Comparison of ENCODE assay signal across 9 mouse cellular contexts in the genomic region with DNA sequence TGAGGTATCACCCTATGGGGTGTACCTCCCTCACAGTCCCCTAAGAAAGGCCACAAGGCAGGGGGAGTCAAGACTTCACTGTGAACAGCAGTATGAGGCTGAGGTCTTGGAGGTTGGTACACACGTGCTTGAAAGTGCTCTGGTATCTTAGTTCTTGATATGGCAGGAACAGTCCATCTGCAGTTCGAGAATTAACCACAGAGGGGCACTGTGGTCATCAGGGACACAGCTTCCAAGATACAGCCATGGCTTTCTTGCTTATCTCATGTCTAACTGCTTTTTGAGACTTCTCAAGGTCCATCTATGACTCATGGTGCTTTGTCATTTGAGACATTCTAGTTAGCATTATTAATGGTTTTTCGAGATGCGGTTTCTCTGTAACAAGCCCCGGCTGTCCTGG. TPM values are rescaled to one million over a fixed set of nuclear protein-coding genes. Genes with fewer than 3 reads are reported as not detected.
DNase-seq lines count a peak whose midpoint lies in the region; ATAC-seq and TF ChIP-seq lines count a peak whose summit lies in the region.
"Had no signal": no experiment of that assay in that cellular context is flagged by ENCODE, and none has a peak within 500 bp of the region (broad histone marks: within the 10 kb centered on the region; RNA-seq: fewer than 3 reads in every experiment).

No protein-coding gene starts in this region.

- WGBS in intestine, embryonic 14.5 days = 24% methylated on average over 5 of the region's 5 CpGs
- 24% methylated on average over 5 of the region's 5 CpGs for WGBS in limb, embryonic 14.5 days
- 35% methylated on average over 5 of the region's 5 CpGs for WGBS in neural tube, embryonic 11.5 days
- 14% methylated on average over 5 of the region's 5 CpGs for WGBS in thymus, adult 2 months

- no peak overlapping the region for H3K9ac ChIP-seq in intestine, embryonic 14.5 days (ENCODE audit: low read length)
- no peak overlapping the region for H3K9ac ChIP-seq in limb, embryonic 14.5 days (ENCODE audit: low read depth, low read length, severe bottlenecking)
- H3K9ac ChIP-seq in neural tube, embryonic 11.5 days (ENCODE audit: low read length) = no peak overlapping the region
- H3K9ac ChIP-seq: heart, embryonic 15.5 days had no signal

- H3K36me3 ChIP-seq in intestine, embryonic 14.5 days (ENCODE audit: control insufficient read depth, insufficient read depth, low read length) = no peaks in the 10 kb centered on the region
- H3K36me3 ChIP-seq in limb, embryonic 14.5 days (ENCODE audit: control insufficient read depth, insufficient read depth, low read length) = no peaks in the 10 kb centered on the region
- H3K36me3 ChIP-seq in neural tube, embryonic 11.5 days (ENCODE audit: control insufficient read depth, insufficient read depth, low read length) = no peaks in the 10 kb centered on the region
- H3K36me3 ChIP-seq in thymus, adult 2 months (ENCODE audit: control insufficient read depth, insufficient read depth, low read length) = no peaks in the 10 kb centered on the region
- H3K36me3 ChIP-seq: heart, embryonic 15.5 days had no signal

- peak; percentile 64; the same call in 1 of the 2 replicates for TF ChIP-seq CTCF in brain, embryonic 14.5 days (IDR thresholded peaks at IDR 0.05; ENCODE audit: borderline replicate concordance, extremely low read depth, insufficient read depth, insufficient read length)
- TF ChIP-seq CTCF in thymus, adult 2 months (IDR thresholded peaks at IDR 0.05; ENCODE audit: borderline replicate concordance, control insufficient read depth, extremely low read depth, insufficient read depth, low read length, poor library complexity) = no peak

- ATAC-seq in erythroid progenitor cell, adult 5-6 weeks (replicated peaks; ENCODE audit: low FRiP score, poor library complexity, severe bottlenecking) = peak; percentile 80
- ATAC-seq in intestine, embryonic 14.5 days (replicated peaks; ENCODE audit: low FRiP score, low TSS enrichment, low read depth) = peak; percentile 63; the same call in 1 of the 2 replicates
- no peak for ATAC-seq in limb, embryonic 14.5 days (ENCODE audit: low FRiP score, low read depth)
- ATAC-seq in neural tube, embryonic 11.5 days (ENCODE audit: insufficient read depth, low FRiP score, low TSS enrichment) = no peak

- no peak overlapping the region for H3K4me3 ChIP-seq in intestine, embryonic 14.5 days (ENCODE audit: low read depth, low read length)
- no peak overlapping the region for H3K4me3 ChIP-seq in limb, embryonic 14.5 days (replicated peaks; ENCODE audit: low read length)
- no peak overlapping the region for H3K4me3 ChIP-seq in neural tube, embryonic 11.5 days (ENCODE audit: low read depth, low read length)
- H3K4me3 ChIP-seq in thymus, adult 2 months (ENCODE audit: control insufficient read depth, insufficient read depth, low read length) = no peak overlapping the region
- H3K4me3 ChIP-seq: heart, embryonic 15.5 days had no signal

- no peak overlapping the region for H3K27ac ChIP-seq in intestine, embryonic 14.5 days (ENCODE audit: low read depth)
- H3K27ac ChIP-seq in limb, embryonic 14.5 days (replicated peaks; ENCODE audit: low read depth, low read length) = no peak overlapping the region
- H3K27ac ChIP-seq in neural tube, embryonic 11.5 days (ENCODE audit: low read depth, low read length) = no peak overlapping the region
- no peak overlapping the region for H3K27ac ChIP-seq in thymus, adult 2 months (ENCODE audit: control insufficient read depth, insufficient read depth, low read length)
- H3K27ac ChIP-seq: heart, embryonic 15.5 days had no signal

- H3K27me3 ChIP-seq in intestine, embryonic 14.5 days (replicated peaks; ENCODE audit: control insufficient read depth, insufficient read depth, low read length) = no peaks in the 10 kb centered on the region
- H3K27me3 ChIP-seq in limb, embryonic 14.5 days (ENCODE audit: control insufficient read depth, insufficient read depth, low read length) = no peaks in the 10 kb centered on the region
- 0 out of 2 replicates have a peak, but pooled peaks cover 11% of the 10 kb centered on the region for H3K27me3 ChIP-seq in neural tube, embryonic 11.5 days (ENCODE audit: control insufficient read depth, insufficient read depth, low read length)
- H3K27me3 ChIP-seq in thymus, adult 2 months (ENCODE audit: control insufficient read depth, insufficient read depth, low read length) = no peaks in the 10 kb centered on the region

- no peak overlapping the region for H3K4me2 ChIP-seq in intestine, embryonic 14.5 days (ENCODE audit: low read length)
- H3K4me2 ChIP-seq in limb, embryonic 14.5 days (replicated peaks; ENCODE audit: low read depth, low read length, severe bottlenecking) = no peak overlapping the region
- no peak overlapping the region for H3K4me2 ChIP-seq in neural tube, embryonic 11.5 days (ENCODE audit: low read depth)
- H3K4me2 ChIP-seq: heart, embryonic 15.5 days had no signal

- DNase-seq in urinary bladder, postnatal 14 days (ENCODE audit: low spot score) = peak; percentile 83
- no peak for DNase-seq in urinary bladder, postnatal 10 days (ENCODE audit: low spot score)
- peak; percentile 76 for DNase-seq in brain, embryonic 14.5 days (ENCODE audit: low read depth)
- DNase-seq in intestine, embryonic 14.5 days (ENCODE audit: low spot score) = peak; percentile 92
- DNase-seq in limb, embryonic 14.5 days (ENCODE audit: low spot score) = peak; percentile 61
- peak; percentile 71 for DNase-seq in neural tube, embryonic 11.5 days (ENCODE audit: low spot score)
- peak; percentile 81 for DNase-seq in thymus, adult 2 months

- no peaks in the 10 kb centered on the region for H3K9me3 ChIP-seq in intestine, embryonic 14.5 days (ENCODE audit: control insufficient read depth, low read length)
- no peaks in the 10 kb centered on the region for H3K9me3 ChIP-seq in limb, embryonic 14.5 days (ENCODE audit: control insufficient read depth, low read length)
- no peaks in the 10 kb centered on the region for H3K9me3 ChIP-seq in neural tube, embryonic 11.5 days (ENCODE audit: control insufficient read depth, low read length)
- H3K9me3 ChIP-seq: heart, embryonic 15.5 days had no signal

- no peaks in the 10 kb centered on the region; the same call in 1 of the 2 replicates for H3K4me1 ChIP-seq in intestine, embryonic 14.5 days (replicated peaks; ENCODE audit: control insufficient read depth, insufficient read depth, low read length)
- H3K4me1 ChIP-seq in limb, embryonic 14.5 days (ENCODE audit: control insufficient read depth, insufficient read depth, low read length) = peaks cover 5% of the 10 kb centered on the region
- 0 out of 2 replicates have a peak, but pooled peaks cover 2% of the 10 kb centered on the region for H3K4me1 ChIP-seq in neural tube, embryonic 11.5 days (ENCODE audit: control insufficient read depth, insufficient read depth, low read length)
- peaks cover 11% of the 10 kb centered on the region for H3K4me1 ChIP-seq in thymus, adult 2 months (replicated peaks; ENCODE audit: control insufficient read depth, insufficient read depth, low read length)

- TF ChIP-seq POLR2A in brain, embryonic 14.5 days (IDR thresholded peaks at IDR 0.05; ENCODE audit: borderline replicate concordance, extremely low read depth, insufficient read depth, insufficient read length, poor library complexity, severe bottlenecking) = no peak
- no peak for TF ChIP-seq POLR2A in limb, embryonic 14.5 days (IDR thresholded peaks at IDR 0.05; ENCODE audit: borderline replicate concordance, extremely low read depth, insufficient read depth, insufficient read length)
- no peak for TF ChIP-seq POLR2A in thymus, adult 2 months (IDR thresholded peaks at IDR 0.05; ENCODE audit: control insufficient read depth, extremely low read depth, insufficient read depth, low read length, poor library complexity)

RNA-seq across cellular contexts. Expression of gene Slc2a3, which starts 3.0 kb away (rescaled TPM):
- 25.9 and 36.3 TPM in 2 replicates for polyA plus RNA-seq in brain, embryonic 14.5 days (2012; rRNA removed)
- 9.4 and 13.4 TPM in 2 replicates for total RNA-seq in erythroid progenitor cell, adult 5-6 weeks (2015; ENCODE audit: low replicate concordance)
- total RNA-seq in erythroid progenitor cell, adult 5-6 weeks (2017; ENCODE audit: low replicate concordance) = 9.4 and 10.8 TPM in 2 replicates
- 17.6 and 21.5 TPM in 2 replicates for polyA plus RNA-seq in intestine, embryonic 14.5 days (2014; fragmentation: Nextera tagmentation; extraction: Ambion mirVana)
- polyA plus RNA-seq in limb, embryonic 14.5 days (2012; rRNA removed) = 46.5 and 48.2 TPM in 2 replicates
- polyA plus RNA-seq in limb, embryonic 14.5 days (2014; fragmentation: Nextera tagmentation; extraction: Ambion mirVana) = 71.6 and 78.8 TPM in 2 replicates
- polyA plus RNA-seq in neural tube, embryonic 11.5 days (2014; fragmentation: Nextera tagmentation; extraction: Ambion mirVana) = 31.1 and 39.5 TPM in 2 replicates
- polyA plus RNA-seq in thymus, adult 2 months (2012; rRNA removed) = 11.7 and 12.8 TPM in 2 replicates

RNA-seq across cellular contexts. Expression of gene Foxj2, which starts 15.3 kb away (rescaled TPM):
- polyA plus RNA-seq in brain, embryonic 14.5 days (2012; rRNA removed) = 5.9 and 12.5 TPM in 2 replicates
- total RNA-seq in erythroid progenitor cell, adult 5-6 weeks (2015; ENCODE audit: low replicate concordance) = 9.4 and 17.6 TPM in 2 replicates
- total RNA-seq in erythroid progenitor cell, adult 5-6 weeks (2017; ENCODE audit: low replicate concordance) = 5.2 and 9.2 TPM in 2 replicates
- 6.4 and 6.9 TPM in 2 replicates for polyA plus RNA-seq in intestine, embryonic 14.5 days (2014; fragmentation: Nextera tagmentation; extraction: Ambion mirVana)
- 13.4 and 15.1 TPM in 2 replicates for polyA plus RNA-seq in limb, embryonic 14.5 days (2012; rRNA removed)
- 9.3 and 11.8 TPM in 2 replicates for polyA plus RNA-seq in limb, embryonic 14.5 days (2014; fragmentation: Nextera tagmentation; extraction: Ambion mirVana)
- polyA plus RNA-seq in neural tube, embryonic 11.5 days (2014; fragmentation: Nextera tagmentation; extraction: Ambion mirVana) = 4.8 and 5.1 TPM in 2 replicates
- 20.2 and 22.5 TPM in 2 replicates for polyA plus RNA-seq in thymus, adult 2 months (2012; rRNA removed)

RNA-seq across cellular contexts. Expression of gene C3ar1, which starts 51.5 kb away (rescaled TPM):
- polyA plus RNA-seq in brain, embryonic 14.5 days (2012; rRNA removed) = 1.3 TPM in 2 replicates
- total RNA-seq in erythroid progenitor cell, adult 5-6 weeks (2015; ENCODE audit: low replicate concordance) = 1.3 and 1.4 TPM in 2 replicates
- total RNA-seq in erythroid progenitor cell, adult 5-6 weeks (2017; ENCODE audit: low replicate concordance) = 0.26 TPM in 1 of 2 replicates, not detected in the other
- 1.8 and 1.9 TPM in 2 replicates for polyA plus RNA-seq in intestine, embryonic 14.5 days (2014; fragmentation: Nextera tagmentation; extraction: Ambion mirVana)
- 4.1 and 5.0 TPM in 2 replicates for polyA plus RNA-seq in limb, embryonic 14.5 days (2012; rRNA removed)
- polyA plus RNA-seq in limb, embryonic 14.5 days (2014; fragmentation: Nextera tagmentation; extraction: Ambion mirVana) = 4.7 and 5.0 TPM in 2 replicates
- 1.8 and 2.1 TPM in 2 replicates for polyA plus RNA-seq in neural tube, embryonic 11.5 days (2014; fragmentation: Nextera tagmentation; extraction: Ambion mirVana)
- 2.4 and 4.3 TPM in 2 replicates for polyA plus RNA-seq in thymus, adult 2 months (2012; rRNA removed)

Comparison
In these comparisons a context has a peak if more than half of its experiments do, and no peak if none do; other contexts are left out.
1. ATAC-seq: peak in erythroid progenitor cell, adult 5-6 weeks (single experiment) and intestine, embryonic 14.5 days (single experiment); none in limb, embryonic 14.5 days (single experiment) and neural tube, embryonic 11.5 days (single experiment).